Mouse (Mus musculus) ZHBTc4 (cell line): Measurements from ENCODE around the gene Spin1.

Experiments used
- DNase-seq: peaks from one replicate; pipeline ENCODE4 v3.0.0-alpha.2; 2011; ENCODE audit warnings: low read depth, low spot score

The Spin1 gene

GRCm38 (mm10) chr13:51136315-51136714, 35.6 kb downstream of the Spin1 start:
- no peak for DNase-seq

- DNase-seq = no peak
Observed at GRCm38 (mm10) chr13:51136996-51137701, 36.5 kb downstream of the Spin1 start.

- peak; percentile 40 for DNase-seq
Observed at GRCm38 (mm10) chr13:51137702-51138031, 37.0 kb downstream of the Spin1 start.

GRCm38 (mm10) chr13:51147106-51147505, 46.4 kb downstream of the Spin1 start:
- DNase-seq = no peak

- DNase-seq = no peak
Observed at GRCm38 (mm10) chr13:51152966-51153669, 52.4 kb downstream of the Spin1 start.

- DNase-seq = no peak
Observed at GRCm38 (mm10) chr13:51153670-51154030, 53.0 kb downstream of the Spin1 start.

GRCm38 (mm10) chr13:51155178-51156013, 54.7 kb downstream of the Spin1 start:
- DNase-seq = no peak

GRCm38 (mm10) chr13:51156014-51156386, 55.3 kb downstream of the Spin1 start:
- no peak for DNase-seq

- no peak for DNase-seq
Observed at GRCm38 (mm10) chr13:51157291-51157690, 56.6 kb downstream of the Spin1 start.

GRCm38 (mm10) chr13:51161672-51162071, 61.0 kb downstream of the Spin1 start:
- DNase-seq = peak; percentile 19

- no peak for DNase-seq
Observed at GRCm38 (mm10) chr13:51162246-51162645, 61.6 kb downstream of the Spin1 start.

GRCm38 (mm10) chr13:51166711-51167110, 66.0 kb downstream of the Spin1 start:
- DNase-seq = peak; percentile 14

- no peak for DNase-seq
Observed at GRCm38 (mm10) chr13:51170215-51170614, 69.5 kb downstream of the Spin1 start.

- peak; percentile 88 for DNase-seq
Observed at GRCm38 (mm10) chr13:51170691-51171680, 70.3 kb downstream of the Spin1 start, which contains the start of gene Nxnl2. TSS of gene Nxnl2 (plus strand) at chr13:51171022.

GRCm38 (mm10) chr13:51172601-51173000, 71.9 kb downstream of the Spin1 start:
- DNase-seq = no peak

GRCm38 (mm10) chr13:51178932-51179331, 78.3 kb downstream of the Spin1 start:
- peak; percentile 26 for DNase-seq

GRCm38 (mm10) chr13:51179362-51179761, 78.7 kb downstream of the Spin1 start:
- DNase-seq = no peak

- DNase-seq = no peak
Observed at GRCm38 (mm10) chr13:51182236-51182635, 81.6 kb downstream of the Spin1 start.

- no peak for DNase-seq
Observed at GRCm38 (mm10) chr13:51184896-51185295, 84.2 kb downstream of the Spin1 start.

GRCm38 (mm10) chr13:51190336-51190735, 89.7 kb downstream of the Spin1 start:
- no peak for DNase-seq
